Mouse (Mus musculus): ENCODE results near the gene Lsm12. TPM values are rescaled to one million over a fixed set of nuclear protein-coding genes. Genes with fewer than 3 reads are reported as not detected.

Lsm12 gene
- polyA plus RNA-seq, 1 experiment from 2014 or later = 94.3 TPM

DNA sequence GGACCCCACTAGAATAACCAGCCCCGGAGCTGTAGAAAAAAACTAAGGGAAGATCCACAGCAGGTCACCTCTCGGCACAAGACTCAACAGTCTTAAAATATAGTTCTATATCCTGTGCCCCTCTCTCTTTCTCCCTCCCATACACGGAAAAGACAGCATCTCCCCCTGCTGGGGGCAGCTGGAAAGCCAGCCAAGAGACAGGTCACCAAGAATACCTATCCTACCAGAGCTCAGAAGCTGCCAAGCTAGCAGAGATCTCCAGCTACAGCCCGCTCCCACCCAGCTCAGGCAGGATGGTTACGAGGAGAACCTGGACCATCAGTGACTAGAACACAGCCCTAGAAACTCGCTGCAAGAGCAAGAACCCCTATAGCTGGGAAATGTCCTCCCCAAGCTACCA lies 38.1 kb upstream of the Lsm12 start:
- H3K4me3 ChIP-seq = no peak overlapping the region
- ATAC-seq (ENCODE audit: insufficient number of reproducible peaks, low FRiP score) = no peak
- no peak overlapping the region for H3K4me2 ChIP-seq
- H3K27me3 ChIP-seq (replicated peaks) = no peaks in the 10 kb centered on the region
- peaks cover 97% of the 10 kb centered on the region for H3K4me1 ChIP-seq (replicated peaks)
- no peak overlapping the region for H3K27ac ChIP-seq (ENCODE audit: poor library complexity, severe bottlenecking)
- no peaks in the 10 kb centered on the region for H3K9me3 ChIP-seq (replicated peaks)
- 30% methylated on average over 6 of the region's 6 CpGs for WGBS
- no peak overlapping the region for H3K9ac ChIP-seq
- peaks cover 11% of the 10 kb centered on the region for H3K36me3 ChIP-seq

GRCm38 (mm10) chr11:102221954-102222351 lies 36.9 kb upstream of the Lsm12 start:
- peaks cover 97% of the 10 kb centered on the region for H3K4me1 ChIP-seq (replicated peaks)
- ATAC-seq (ENCODE audit: insufficient number of reproducible peaks, low FRiP score) = no peak
- peaks cover 11% of the 10 kb centered on the region for H3K36me3 ChIP-seq
- no peaks in the 10 kb centered on the region for H3K27me3 ChIP-seq (replicated peaks)
- H3K9me3 ChIP-seq (replicated peaks) = no peaks in the 10 kb centered on the region
- no peak overlapping the region for H3K4me3 ChIP-seq
- WGBS = 64% methylated on average over 8 of the region's 8 CpGs
- no peak overlapping the region for H3K4me2 ChIP-seq
- H3K27ac ChIP-seq (ENCODE audit: poor library complexity, severe bottlenecking) = no peak overlapping the region
- no peak overlapping the region for H3K9ac ChIP-seq

GRCm38 (mm10) chr11:102221243-102221953 lies 36.3 kb upstream of the Lsm12 start:
- no peaks in the 10 kb centered on the region for H3K9me3 ChIP-seq (replicated peaks)
- H3K4me2 ChIP-seq = no peak overlapping the region
- H3K27me3 ChIP-seq (replicated peaks) = no peaks in the 10 kb centered on the region
- H3K36me3 ChIP-seq = peaks cover 11% of the 10 kb centered on the region
- no peak for ATAC-seq (ENCODE audit: insufficient number of reproducible peaks, low FRiP score)
- H3K4me1 ChIP-seq (replicated peaks) = peaks cover 95% of the 10 kb centered on the region
- H3K9ac ChIP-seq = no peak overlapping the region
- WGBS = 84% methylated on average over 8 of the region's 8 CpGs
- H3K27ac ChIP-seq (ENCODE audit: poor library complexity, severe bottlenecking) = no peak overlapping the region
- no peak overlapping the region for H3K4me3 ChIP-seq

DNA sequence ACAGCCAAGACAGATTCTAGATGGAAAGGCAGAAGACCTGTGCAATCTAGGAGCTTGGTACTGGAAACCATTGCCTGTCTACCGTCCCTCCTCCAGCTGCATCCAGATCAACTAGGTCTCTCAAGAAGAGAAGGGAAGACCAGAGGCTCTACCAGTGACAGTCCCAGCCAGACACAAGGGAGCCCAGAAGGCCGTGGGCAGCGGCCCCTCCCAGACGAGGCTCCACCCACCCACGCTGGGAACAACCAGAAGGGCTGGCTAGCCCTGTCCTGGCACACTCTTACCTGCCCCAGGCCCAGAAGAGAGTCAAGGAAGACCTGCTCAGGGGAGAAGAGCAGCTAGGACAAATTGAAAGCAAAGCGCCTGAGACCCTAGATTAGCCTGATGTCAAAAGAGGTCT lies 35.4 kb upstream of the Lsm12 start:
- no peak overlapping the region; the same call in 1 of the 2 replicates for H3K9ac ChIP-seq
- H3K27ac ChIP-seq (ENCODE audit: poor library complexity, severe bottlenecking) = peak overlapping the region; percentile 96

GRCm38 (mm10) chr11:102219994-102220346 lies 34.9 kb upstream of the Lsm12 start:
- 29% methylated on average over 4 of the region's 4 CpGs for WGBS
- Histone ChIP-seq H3K4me3 (no peak overlapping the region; the same call in 1 of the 2 replicates), H3K27me3 (replicated peaks) (no peaks in the 10 kb centered on the region), H3K36me3 (peaks cover 11% of the 10 kb centered on the region), H3K4me1 (replicated peaks) (peaks cover 95% of the 10 kb centered on the region), H3K9me3 (replicated peaks) (no peaks in the 10 kb centered on the region), H3K27ac (ENCODE audit: poor library complexity, severe bottlenecking) (peak overlapping the region; percentile 96), H3K4me2 (peak overlapping the region; percentile 85), H3K9ac (no peak overlapping the region; the same call in 1 of the 2 replicates)
- peak; percentile 31; the same call in 1 of the 2 replicates for ATAC-seq (ENCODE audit: insufficient number of reproducible peaks, low FRiP score)

More for the DNA sequence above, 35.4 kb upstream of the Lsm12 start:
- H3K4me1 ChIP-seq (replicated peaks) = peaks cover 95% of the 10 kb centered on the region
- H3K36me3 ChIP-seq = peaks cover 11% of the 10 kb centered on the region
- no peak overlapping the region for H3K4me3 ChIP-seq
- ATAC-seq (ENCODE audit: insufficient number of reproducible peaks, low FRiP score) = no peak
- H3K9me3 ChIP-seq (replicated peaks) = no peaks in the 10 kb centered on the region
- H3K4me2 ChIP-seq = peak overlapping the region; percentile 36
- H3K27me3 ChIP-seq (replicated peaks) = no peaks in the 10 kb centered on the region
- 39% methylated on average over 6 of the region's 6 CpGs for WGBS

GRCm38 (mm10) chr11:102219247-102219993 lies 34.3 kb upstream of the Lsm12 start:
- H3K9ac ChIP-seq = peak overlapping the region; percentile 65
- H3K27ac ChIP-seq (ENCODE audit: poor library complexity, severe bottlenecking) = peak overlapping the region; percentile 96
- H3K4me3 ChIP-seq = peak overlapping the region; percentile 72
- H3K36me3 ChIP-seq = peaks cover 11% of the 10 kb centered on the region
- no peaks in the 10 kb centered on the region for H3K27me3 ChIP-seq (replicated peaks)
- H3K4me1 ChIP-seq (replicated peaks) = peaks cover 95% of the 10 kb centered on the region
- WGBS = 37% methylated on average over 14 of the region's 14 CpGs
- peak overlapping the region; percentile 85 for H3K4me2 ChIP-seq
- H3K9me3 ChIP-seq (replicated peaks) = no peaks in the 10 kb centered on the region
- no peak for ATAC-seq (ENCODE audit: insufficient number of reproducible peaks, low FRiP score)

- H3K4me3 ChIP-seq = peak overlapping the region; percentile 72
- H3K4me2 ChIP-seq = peak overlapping the region; percentile 85
- ATAC-seq (ENCODE audit: insufficient number of reproducible peaks, low FRiP score) = peak; percentile 82
- H3K27ac ChIP-seq (ENCODE audit: poor library complexity, severe bottlenecking) = peak overlapping the region; percentile 98
- H3K27me3 ChIP-seq (replicated peaks) = no peaks in the 10 kb centered on the region
- 1% methylated on average over 10 of the region's 10 CpGs for WGBS
- peaks cover 11% of the 10 kb centered on the region for H3K36me3 ChIP-seq
- no peaks in the 10 kb centered on the region for H3K9me3 ChIP-seq (replicated peaks)
- peak overlapping the region; percentile 96 for H3K9ac ChIP-seq
- H3K4me1 ChIP-seq (replicated peaks) = peaks cover 96% of the 10 kb centered on the region
Observed at GRCm38 (mm10) chr11:102218783-102219182, 33.7 kb upstream of the Lsm12 start.

DNA sequence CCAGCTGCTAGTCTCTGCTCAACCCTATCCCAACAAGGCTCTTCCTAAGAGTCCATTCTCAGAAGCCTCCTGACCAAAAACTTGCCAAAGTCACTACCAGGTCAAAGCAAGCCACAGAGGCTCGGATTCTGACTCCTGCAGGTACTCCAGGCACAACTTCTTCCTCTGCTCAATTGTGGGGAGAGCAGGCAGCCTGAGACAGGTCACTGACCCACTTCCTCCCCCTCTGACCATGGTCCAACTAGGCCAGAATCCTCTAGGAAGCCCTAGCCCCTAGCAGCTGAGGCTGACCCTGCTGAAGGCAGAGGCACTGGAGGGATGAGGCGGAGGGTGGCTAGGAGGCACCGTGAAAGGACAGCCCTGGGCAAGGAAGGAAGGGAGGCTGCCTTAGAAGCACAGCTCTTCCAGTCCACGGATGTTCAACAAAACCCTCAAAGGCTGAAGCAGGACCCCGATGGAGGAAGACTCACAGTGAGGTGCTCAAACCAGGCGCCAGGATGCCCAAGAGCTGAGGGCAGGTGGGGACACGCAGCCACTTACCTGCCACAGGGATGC lies 32.9 kb upstream of the Lsm12 start:
- H3K9me3 ChIP-seq (replicated peaks) = no peaks in the 10 kb centered on the region
- ATAC-seq (ENCODE audit: insufficient number of reproducible peaks, low FRiP score) = no peak
- H3K27me3 ChIP-seq (replicated peaks) = no peaks in the 10 kb centered on the region
- peaks cover 11% of the 10 kb centered on the region for H3K36me3 ChIP-seq
- peak overlapping the region; percentile 85 for H3K4me2 ChIP-seq
- WGBS = 45% methylated on average over 7 of the region's 7 CpGs
- peak overlapping the region; percentile 96 for H3K9ac ChIP-seq
- peak overlapping the region; percentile 72 for H3K4me3 ChIP-seq
- H3K4me1 ChIP-seq (replicated peaks) = peaks cover 95% of the 10 kb centered on the region
- peak overlapping the region; percentile 98 for H3K27ac ChIP-seq (ENCODE audit: poor library complexity, severe bottlenecking)

GRCm38 (mm10) chr11:102217396-102217795 lies 32.3 kb upstream of the Lsm12 start:
- peak overlapping the region; percentile 98 for H3K27ac ChIP-seq (ENCODE audit: poor library complexity, severe bottlenecking)
- peaks cover 95% of the 10 kb centered on the region for H3K4me1 ChIP-seq (replicated peaks)
- WGBS = 51% methylated on average over 6 of the region's 6 CpGs

GRCm38 (mm10) chr11:102216886-102217240 lies 31.8 kb upstream of the Lsm12 start:
- Histone ChIP-seq H3K27me3 (replicated peaks) (no peaks in the 10 kb centered on the region), H3K4me1 (replicated peaks) (peaks cover 95% of the 10 kb centered on the region), H3K4me2 (peak overlapping the region; percentile 85), H3K9ac (peak overlapping the region; percentile 96), H3K4me3 (peak overlapping the region; percentile 72), H3K27ac (ENCODE audit: poor library complexity, severe bottlenecking) (peak overlapping the region; percentile 98), H3K36me3 (peaks cover 12% of the 10 kb centered on the region), H3K9me3 (replicated peaks) (no peaks in the 10 kb centered on the region)
- no peak for ATAC-seq (ENCODE audit: insufficient number of reproducible peaks, low FRiP score)
- WGBS = 21% methylated on average over 5 of the region's 5 CpGs

More at GRCm38 (mm10) chr11:102217396-102217795, 32.3 kb upstream of the Lsm12 start:
- Histone ChIP-seq H3K27me3 (replicated peaks) (no peaks in the 10 kb centered on the region), H3K9me3 (replicated peaks) (no peaks in the 10 kb centered on the region), H3K4me2 (peak overlapping the region; percentile 85), H3K9ac (peak overlapping the region; percentile 96), H3K4me3 (peak overlapping the region; percentile 72), H3K36me3 (peaks cover 11% of the 10 kb centered on the region)
- ATAC-seq (ENCODE audit: insufficient number of reproducible peaks, low FRiP score) = no peak
